Mouse (Mus musculus): ENCODE measurements at regions not wholly inside any gene's neighbourhood (a gene's known extent, or its start where the extent isn't known, plus 50 kb on each side); places are given as distances from the start of the nearest gene placed in this dataset.

GRCm38 (mm10) chr9:30299844-30300243 lies 127.1 kb upstream of the Snx19 start:
- no peaks in the 10 kb centered on the region for H3K36me3 ChIP-seq (ENCODE audit: control insufficient read depth, insufficient read depth, low read length)
- DNase-seq (ENCODE audit: low spot score, missing footprints), result peak; percentile 95
- H3K27me3 ChIP-seq (ENCODE audit: control insufficient read depth, insufficient read depth, low read length), result no peaks in the 10 kb centered on the region
- no peak overlapping the region for H3K27ac ChIP-seq (ENCODE audit: low read depth, low read length)
- H3K9ac ChIP-seq (ENCODE audit: low read length), result no peak overlapping the region
- no peaks in the 10 kb centered on the region for H3K9me3 ChIP-seq (ENCODE audit: control insufficient read depth, low read length)
- H3K4me2 ChIP-seq, result no peak overlapping the region
- H3K4me1 ChIP-seq (ENCODE audit: control insufficient read depth, insufficient read depth, low read length), result no peaks in the 10 kb centered on the region
- H3K4me3 ChIP-seq (ENCODE audit: low read depth, low read length), result no peak overlapping the region
- 0 out of 2 replicates have a peak, but pooled peaks have one; percentile 35 for ATAC-seq (ENCODE audit: low FRiP score)
- 12% methylated on average over 4 of the region's 4 CpGs for WGBS

GRCm38 (mm10) chr9:30308281-30308680 lies 118.6 kb upstream of the Snx19 start:
- ATAC-seq (ENCODE audit: low FRiP score), result peak; percentile 83
- Histone ChIP-seq H3K4me2 (no peak overlapping the region), H3K36me3 (ENCODE audit: control insufficient read depth, insufficient read depth, low read length) (no peaks in the 10 kb centered on the region), H3K9ac (ENCODE audit: low read length) (no peak overlapping the region), H3K4me1 (ENCODE audit: control insufficient read depth, insufficient read depth, low read length) (peaks cover 12% of the 10 kb centered on the region), H3K27ac (ENCODE audit: low read depth, low read length) (no peak overlapping the region), H3K9me3 (ENCODE audit: control insufficient read depth, low read length) (no peaks in the 10 kb centered on the region), H3K4me3 (ENCODE audit: low read depth, low read length) (no peak overlapping the region), H3K27me3 (ENCODE audit: control insufficient read depth, insufficient read depth, low read length) (no peaks in the 10 kb centered on the region)
- DNase-seq (ENCODE audit: low spot score, missing footprints), result no peak
- WGBS, result 6% methylated on average over 2 of the region's 2 CpGs

- Histone ChIP-seq H3K27me3 (ENCODE audit: control insufficient read depth, insufficient read depth, low read length) (no peaks in the 10 kb centered on the region), H3K4me3 (ENCODE audit: low read depth, low read length) (no peak overlapping the region), H3K27ac (ENCODE audit: low read depth, low read length) (no peak overlapping the region), H3K36me3 (ENCODE audit: control insufficient read depth, insufficient read depth, low read length) (no peaks in the 10 kb centered on the region), H3K4me1 (ENCODE audit: control insufficient read depth, insufficient read depth, low read length) (peaks cover 6% of the 10 kb centered on the region), H3K9ac (ENCODE audit: low read length) (no peak overlapping the region), H3K9me3 (ENCODE audit: control insufficient read depth, low read length) (no peaks in the 10 kb centered on the region), H3K4me2 (no peak overlapping the region)
- ATAC-seq (ENCODE audit: low FRiP score) (no peak), DNase-seq (ENCODE audit: low spot score, missing footprints) (no peak)
- WGBS, result 91% methylated on average over 1 of the region's 1 CpGs
These were observed 113.5 kb upstream of the Snx19 start for GRCm38 (mm10) chr9:30313360-30313759.

- H3K4me2 ChIP-seq, result no peak overlapping the region
- no peak overlapping the region for H3K9ac ChIP-seq (ENCODE audit: low read length)
- DNase-seq (ENCODE audit: low spot score, missing footprints), result no peak
- ATAC-seq (ENCODE audit: low FRiP score), result no peak
- H3K4me1 ChIP-seq (ENCODE audit: control insufficient read depth, insufficient read depth, low read length), result no peaks in the 10 kb centered on the region
- H3K9me3 ChIP-seq (ENCODE audit: control insufficient read depth, low read length), result no peaks in the 10 kb centered on the region
- H3K4me3 ChIP-seq (ENCODE audit: low read depth, low read length), result no peak overlapping the region
- no peaks in the 10 kb centered on the region for H3K36me3 ChIP-seq (ENCODE audit: control insufficient read depth, insufficient read depth, low read length)
- H3K27me3 ChIP-seq (ENCODE audit: control insufficient read depth, insufficient read depth, low read length), result no peaks in the 10 kb centered on the region
- H3K27ac ChIP-seq (ENCODE audit: low read depth, low read length), result no peak overlapping the region
- WGBS, result 88% methylated on average over 15 of the region's 15 CpGs
These were observed 112.3 kb upstream of the Snx19 start for GRCm38 (mm10) chr9:30314355-30315171.

GRCm38 (mm10) chr9:30315172-30315644 lies 111.7 kb upstream of the Snx19 start:
- Histone ChIP-seq H3K27me3 (ENCODE audit: control insufficient read depth, insufficient read depth, low read length) (no peaks in the 10 kb centered on the region), H3K27ac (ENCODE audit: low read depth, low read length) (no peak overlapping the region)
- ATAC-seq (ENCODE audit: low FRiP score), result no peak

GRCm38 (mm10) chr9:30344866-30345265 lies 82.0 kb upstream of the Snx19 start:
- ATAC-seq (ENCODE audit: low FRiP score) (no peak), DNase-seq (ENCODE audit: low spot score, missing footprints) (no peak)
- Histone ChIP-seq H3K27ac (ENCODE audit: low read depth, low read length) (no peak overlapping the region), H3K4me2 (no peak overlapping the region), H3K9ac (ENCODE audit: low read length) (no peak overlapping the region), H3K4me1 (ENCODE audit: control insufficient read depth, insufficient read depth, low read length) (no peaks in the 10 kb centered on the region), H3K4me3 (ENCODE audit: low read depth, low read length) (no peak overlapping the region), H3K27me3 (ENCODE audit: control insufficient read depth, insufficient read depth, low read length) (no peaks in the 10 kb centered on the region), H3K9me3 (ENCODE audit: control insufficient read depth, low read length) (no peaks in the 10 kb centered on the region), H3K36me3 (ENCODE audit: control insufficient read depth, insufficient read depth, low read length) (no peaks in the 10 kb centered on the region)
- 89% methylated on average over 2 of the region's 2 CpGs for WGBS

More at GRCm38 (mm10) chr9:30315172-30315644, 111.7 kb upstream of the Snx19 start:
- no peak overlapping the region for H3K9ac ChIP-seq (ENCODE audit: low read length)
- no peak overlapping the region for H3K4me2 ChIP-seq
- H3K9me3 ChIP-seq (ENCODE audit: control insufficient read depth, low read length), result no peaks in the 10 kb centered on the region
- H3K36me3 ChIP-seq (ENCODE audit: control insufficient read depth, insufficient read depth, low read length), result no peaks in the 10 kb centered on the region
- H3K4me3 ChIP-seq (ENCODE audit: low read depth, low read length), result no peak overlapping the region
- no peaks in the 10 kb centered on the region for H3K4me1 ChIP-seq (ENCODE audit: control insufficient read depth, insufficient read depth, low read length)
- peak; percentile 91 for DNase-seq (ENCODE audit: low spot score, missing footprints)
- WGBS, result 49% methylated on average over 6 of the region's 6 CpGs

GRCm38 (mm10) chr9:30353965-30354364 lies 72.9 kb upstream of the Snx19 start:
- 87% methylated on average over 4 of the region's 4 CpGs for WGBS
- H3K4me2 ChIP-seq, result no peak overlapping the region
- no peaks in the 10 kb centered on the region for H3K36me3 ChIP-seq (ENCODE audit: control insufficient read depth, insufficient read depth, low read length)
- ATAC-seq (ENCODE audit: low FRiP score) (no peak), DNase-seq (ENCODE audit: low spot score, missing footprints) (no peak)
- H3K27ac ChIP-seq (ENCODE audit: low read depth, low read length), result no peak overlapping the region
- no peaks in the 10 kb centered on the region for H3K9me3 ChIP-seq (ENCODE audit: control insufficient read depth, low read length)
- H3K27me3 ChIP-seq (ENCODE audit: control insufficient read depth, insufficient read depth, low read length), result no peaks in the 10 kb centered on the region
- H3K9ac ChIP-seq (ENCODE audit: low read length), result no peak overlapping the region
- no peaks in the 10 kb centered on the region for H3K4me1 ChIP-seq (ENCODE audit: control insufficient read depth, insufficient read depth, low read length)
- no peak overlapping the region for H3K4me3 ChIP-seq (ENCODE audit: low read depth, low read length)

GRCm38 (mm10) chr9:30355642-30356041 lies 71.3 kb upstream of the Snx19 start:
- DNase-seq (ENCODE audit: low spot score, missing footprints) (no peak), ATAC-seq (ENCODE audit: low FRiP score) (no peak)
- H3K9me3 ChIP-seq (ENCODE audit: control insufficient read depth, low read length), result no peaks in the 10 kb centered on the region
- 90% methylated on average over 2 of the region's 2 CpGs for WGBS
- H3K4me1 ChIP-seq (ENCODE audit: control insufficient read depth, insufficient read depth, low read length), result no peaks in the 10 kb centered on the region
- H3K36me3 ChIP-seq (ENCODE audit: control insufficient read depth, insufficient read depth, low read length), result no peaks in the 10 kb centered on the region
- H3K27me3 ChIP-seq (ENCODE audit: control insufficient read depth, insufficient read depth, low read length), result no peaks in the 10 kb centered on the region
- H3K4me3 ChIP-seq (ENCODE audit: low read depth, low read length), result no peak overlapping the region
- H3K9ac ChIP-seq (ENCODE audit: low read length), result no peak overlapping the region
- no peak overlapping the region for H3K27ac ChIP-seq (ENCODE audit: low read depth, low read length)
- H3K4me2 ChIP-seq, result no peak overlapping the region

GRCm38 (mm10) chr9:30369554-30370440 lies 57.1 kb upstream of the Snx19 start:
- Histone ChIP-seq H3K9ac (ENCODE audit: low read length) (no peak overlapping the region), H3K36me3 (ENCODE audit: control insufficient read depth, insufficient read depth, low read length) (no peaks in the 10 kb centered on the region), H3K4me3 (ENCODE audit: low read depth, low read length) (no peak overlapping the region), H3K27me3 (ENCODE audit: control insufficient read depth, insufficient read depth, low read length) (no peaks in the 10 kb centered on the region), H3K9me3 (ENCODE audit: control insufficient read depth, low read length) (no peaks in the 10 kb centered on the region), H3K27ac (ENCODE audit: low read depth, low read length) (no peak overlapping the region), H3K4me2 (no peak overlapping the region), H3K4me1 (ENCODE audit: control insufficient read depth, insufficient read depth, low read length) (no peaks in the 10 kb centered on the region)
- no peak for DNase-seq (ENCODE audit: low spot score, missing footprints)
- no peak for ATAC-seq (ENCODE audit: low FRiP score)
- 83% methylated on average over 11 of the region's 11 CpGs for WGBS
